Mouse (Mus musculus): ENCODE measurements around the gene Kif24. TPM values are rescaled to one million over a fixed set of nuclear protein-coding genes. Genes with fewer than 3 reads are reported as not detected.

Gene Kif24
- total and polyA plus RNA-seq, 2 experiments: 0.37 to 0.43 TPM

DNA sequence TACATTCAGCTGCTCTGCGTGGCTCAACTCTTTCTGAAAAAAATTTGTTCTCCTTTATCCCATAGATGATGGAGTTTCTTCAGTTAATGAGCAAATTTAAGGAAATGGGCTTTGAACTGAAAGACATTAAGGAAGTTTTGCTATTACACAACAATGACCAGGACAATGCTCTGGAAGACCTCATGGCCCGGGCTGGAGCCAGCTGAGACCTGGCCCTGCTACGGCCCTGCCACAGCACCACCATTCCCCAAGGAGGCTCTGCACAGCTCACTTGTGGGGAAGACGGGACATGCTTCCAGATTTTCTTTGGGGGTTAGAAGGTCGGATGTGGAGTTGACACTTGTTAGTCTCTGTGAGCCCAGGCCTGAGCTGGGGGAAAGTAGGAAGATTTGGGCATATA is 76.1 kb downstream of the Kif24 start:
- H3K79me2 ChIP-seq (ENCODE audit: control insufficient read depth, insufficient read depth, low read length): no peaks in the 10 kb centered on the region; the same call in 1 of the 2 replicates
- H3K27me3 ChIP-seq (ENCODE audit: control insufficient read depth, insufficient read depth, low read length): no peaks in the 10 kb centered on the region
- no peak for DNase-seq (ENCODE audit: extremely low read depth, low read depth, low spot score)
- 71% methylated on average over 5 of the region's 5 CpGs for WGBS
- H3K9ac ChIP-seq (ENCODE audit: low read depth, low read length): no peak overlapping the region
- H3K27ac ChIP-seq (replicated peaks; ENCODE audit: insufficient read depth, low read depth, low read length): no peak overlapping the region
- no peak for TF ChIP-seq CTCF (IDR thresholded peaks at IDR 0.05; ENCODE audit: low read depth, low read length)
- TF ChIP-seq POLR2A (IDR thresholded peaks at IDR 0.05; ENCODE audit: extremely low read depth, insufficient read depth, low read length): no peak
- peaks cover 29% of the 10 kb centered on the region for H3K36me3 ChIP-seq (ENCODE audit: control insufficient read depth, insufficient read depth, low read length)
- H3K4me1 ChIP-seq (ENCODE audit: control insufficient read depth, insufficient read depth, low read length): no peaks in the 10 kb centered on the region
- no peak overlapping the region for H3K4me3 ChIP-seq (ENCODE audit: insufficient read depth, low read depth, low read length)

DNA sequence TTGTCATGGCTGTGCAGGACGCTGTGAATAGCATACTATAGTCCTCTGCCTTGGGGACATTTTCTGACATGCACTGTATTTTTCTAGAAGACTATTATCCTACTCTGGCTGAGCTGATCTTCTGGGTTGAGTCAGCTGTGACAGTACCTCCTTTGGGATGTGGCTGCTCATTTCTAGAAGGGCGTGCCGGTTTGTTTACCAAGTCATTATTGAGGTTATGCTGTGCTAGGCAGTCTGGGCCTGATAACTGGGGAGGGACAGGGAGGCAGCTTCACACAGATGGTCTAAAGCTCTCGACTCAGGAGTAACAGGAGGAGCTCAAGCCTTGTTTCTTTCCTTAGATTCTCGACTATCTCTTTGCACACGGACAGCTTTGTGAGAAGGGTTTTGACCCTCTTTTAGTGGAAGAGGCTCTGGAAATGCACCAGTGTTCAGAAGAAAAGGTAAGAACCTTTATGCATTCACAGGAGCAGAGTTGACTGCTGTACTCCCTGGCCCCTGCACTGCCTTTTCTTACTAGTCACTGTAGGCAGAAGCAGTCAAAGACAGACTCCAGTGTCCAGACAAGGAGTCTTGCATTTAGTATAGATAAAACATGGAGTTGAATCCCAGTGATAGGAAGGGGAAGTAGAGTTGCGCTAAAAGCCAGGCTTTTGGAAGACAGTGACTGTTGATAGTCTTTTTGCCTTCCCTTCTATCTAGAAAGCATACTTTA is 76.8 kb downstream of the Kif24 start:
- Histone ChIP-seq H3K27ac (replicated peaks; ENCODE audit: insufficient read depth, low read depth, low read length) (no peak overlapping the region), H3K4me3 (ENCODE audit: insufficient read depth, low read depth, low read length) (no peak overlapping the region), H3K79me2 (ENCODE audit: control insufficient read depth, insufficient read depth, low read length) (peaks cover 3% of the 10 kb centered on the region; the same call in 1 of the 2 replicates), H3K9ac (ENCODE audit: low read depth, low read length) (no peak overlapping the region), H3K27me3 (ENCODE audit: control insufficient read depth, insufficient read depth, low read length) (no peaks in the 10 kb centered on the region), H3K4me1 (ENCODE audit: control insufficient read depth, insufficient read depth, low read length) (no peaks in the 10 kb centered on the region), H3K36me3 (ENCODE audit: control insufficient read depth, insufficient read depth, low read length) (peaks cover 36% of the 10 kb centered on the region)
- DNase-seq (ENCODE audit: extremely low read depth, low read depth, low spot score): no peak
- TF ChIP-seq CTCF (IDR thresholded peaks at IDR 0.05; ENCODE audit: low read depth, low read length) (no peak), POLR2A (IDR thresholded peaks at IDR 0.05; ENCODE audit: extremely low read depth, insufficient read depth, low read length) (no peak)
- WGBS: 67% methylated on average over 7 of the region's 7 CpGs

DNA sequence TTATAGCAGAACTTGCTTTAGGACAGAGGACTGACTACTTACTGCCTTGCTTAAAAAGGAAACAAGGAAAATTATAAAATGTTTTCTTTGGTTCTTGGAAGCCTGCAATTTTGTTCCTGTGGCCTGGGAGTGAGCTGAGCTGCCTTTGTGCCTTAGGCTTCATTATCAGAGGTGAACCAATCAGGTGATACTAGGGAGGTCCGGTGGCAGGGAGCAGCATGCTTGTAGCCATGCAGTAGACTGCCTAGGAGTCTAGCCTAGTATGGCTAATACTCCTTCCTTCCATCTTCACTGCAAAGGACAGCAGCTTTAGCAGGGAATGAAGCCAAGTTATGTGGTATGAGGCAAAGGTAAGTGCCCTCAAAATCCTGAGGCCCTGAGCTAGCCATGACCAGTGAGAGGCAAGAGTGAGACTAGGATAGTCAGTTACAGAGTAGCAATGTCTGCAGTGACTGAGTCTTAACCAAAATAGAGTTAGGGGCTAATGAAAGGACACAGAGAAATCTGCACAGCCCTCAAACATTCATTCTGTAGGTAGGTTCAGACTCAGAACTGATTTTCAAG is 78.2 kb downstream of the Kif24 start:
- WGBS: 58% methylated on average over 1 of the region's 1 CpGs
- Histone ChIP-seq H3K27ac (replicated peaks; ENCODE audit: insufficient read depth, low read depth, low read length) (no peak overlapping the region), H3K79me2 (ENCODE audit: control insufficient read depth, insufficient read depth, low read length) (peaks cover 3% of the 10 kb centered on the region; the same call in 1 of the 2 replicates), H3K9ac (ENCODE audit: low read depth, low read length) (no peak overlapping the region), H3K4me1 (ENCODE audit: control insufficient read depth, insufficient read depth, low read length) (no peaks in the 10 kb centered on the region; the same call in 1 of the 2 replicates), H3K4me3 (ENCODE audit: insufficient read depth, low read depth, low read length) (no peak overlapping the region), H3K27me3 (ENCODE audit: control insufficient read depth, insufficient read depth, low read length) (no peaks in the 10 kb centered on the region), H3K36me3 (ENCODE audit: control insufficient read depth, insufficient read depth, low read length) (peaks cover 38% of the 10 kb centered on the region)
- no peak for DNase-seq (ENCODE audit: extremely low read depth, low read depth, low spot score)
- no peak for TF ChIP-seq POLR2A (IDR thresholded peaks at IDR 0.05; ENCODE audit: extremely low read depth, insufficient read depth, low read length)
- no peak for TF ChIP-seq CTCF (IDR thresholded peaks at IDR 0.05; ENCODE audit: low read depth, low read length)

DNA sequence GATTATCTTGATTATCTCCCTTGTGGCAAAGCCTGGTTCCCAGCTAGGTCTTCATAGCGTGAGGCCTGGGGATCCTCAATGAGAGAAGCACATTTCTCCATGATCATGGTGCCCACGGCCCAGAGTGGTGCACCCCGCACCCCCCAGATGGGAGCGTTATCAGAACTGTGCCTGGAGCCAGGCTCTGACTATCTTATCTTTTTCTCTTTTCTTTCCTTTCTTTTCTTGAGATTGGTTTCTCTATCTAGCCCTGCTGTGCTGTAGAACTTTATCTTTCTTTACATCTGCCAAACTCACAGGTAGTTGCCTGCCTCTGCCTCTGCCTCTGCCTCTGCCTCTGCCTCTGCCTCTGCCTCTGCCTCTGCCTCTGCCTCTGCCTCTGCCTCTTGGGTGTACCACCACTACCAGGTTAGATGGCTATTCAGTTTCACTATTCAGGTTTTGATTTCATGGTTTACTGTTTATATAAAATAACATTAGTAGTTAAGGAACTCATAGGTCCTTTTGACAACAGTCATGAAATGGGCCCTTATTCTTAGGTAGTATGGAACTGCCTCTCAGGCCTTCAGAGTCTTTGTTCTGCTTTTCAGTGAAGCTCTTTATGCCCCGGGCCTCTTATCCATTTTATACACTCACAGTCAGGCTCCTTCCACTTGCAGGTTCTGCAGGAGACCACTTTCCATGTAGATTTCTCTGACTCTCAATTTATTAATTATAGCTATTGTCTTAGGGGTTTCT is 83.3 kb downstream of the Kif24 start:
- Histone ChIP-seq H3K4me1 (ENCODE audit: control insufficient read depth, insufficient read depth, low read length) (no peaks in the 10 kb centered on the region; the same call in 1 of the 2 replicates), H3K79me2 (ENCODE audit: control insufficient read depth, insufficient read depth, low read length) (peaks cover 11% of the 10 kb centered on the region; the same call in 1 of the 2 replicates), H3K27ac (replicated peaks; ENCODE audit: insufficient read depth, low read depth, low read length) (no peak overlapping the region), H3K36me3 (ENCODE audit: control insufficient read depth, insufficient read depth, low read length) (peaks cover 54% of the 10 kb centered on the region), H3K27me3 (ENCODE audit: control insufficient read depth, insufficient read depth, low read length) (no peaks in the 10 kb centered on the region), H3K4me3 (ENCODE audit: insufficient read depth, low read depth, low read length) (no peak overlapping the region), H3K9ac (ENCODE audit: low read depth, low read length) (no peak overlapping the region)
- DNase-seq (ENCODE audit: extremely low read depth, low read depth, low spot score): no peak
- TF ChIP-seq CTCF (IDR thresholded peaks at IDR 0.05; ENCODE audit: low read depth, low read length) (no peak), POLR2A (IDR thresholded peaks at IDR 0.05; ENCODE audit: extremely low read depth, insufficient read depth, low read length) (no peak)
- 93% methylated on average over 5 of the region's 5 CpGs for WGBS

DNA sequence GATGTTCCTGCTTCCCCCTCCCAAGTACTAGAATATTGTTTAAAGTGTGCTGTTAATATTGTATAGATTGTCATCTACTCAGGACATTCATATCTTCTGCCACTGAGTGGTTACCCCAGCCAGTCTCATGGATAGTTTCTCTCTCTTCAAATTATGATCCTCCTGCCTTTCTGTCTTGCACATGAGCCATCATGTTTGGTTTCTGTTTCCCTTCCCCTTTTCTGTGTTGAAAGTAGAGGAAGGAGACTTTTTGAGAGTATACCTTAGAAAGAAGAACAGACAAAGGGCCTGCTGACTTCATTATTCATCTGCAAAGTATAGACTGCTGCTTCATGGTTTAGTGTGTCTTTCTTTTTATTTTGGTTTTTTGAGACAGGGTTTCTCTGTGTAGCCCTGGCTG is 87.1 kb downstream of the Kif24 start:
- Histone ChIP-seq H3K36me3 (ENCODE audit: control insufficient read depth, insufficient read depth, low read length) (peaks cover 46% of the 10 kb centered on the region), H3K27me3 (ENCODE audit: control insufficient read depth, insufficient read depth, low read length) (no peaks in the 10 kb centered on the region), H3K9ac (ENCODE audit: low read depth, low read length) (no peak overlapping the region), H3K4me3 (ENCODE audit: insufficient read depth, low read depth, low read length) (no peak overlapping the region), H3K4me1 (ENCODE audit: control insufficient read depth, insufficient read depth, low read length) (no peaks in the 10 kb centered on the region; the same call in 1 of the 2 replicates), H3K27ac (replicated peaks; ENCODE audit: insufficient read depth, low read depth, low read length) (no peak overlapping the region), H3K79me2 (ENCODE audit: control insufficient read depth, insufficient read depth, low read length) (peaks cover 10% of the 10 kb centered on the region)
- TF ChIP-seq CTCF (IDR thresholded peaks at IDR 0.05; ENCODE audit: low read depth, low read length): no peak
- TF ChIP-seq POLR2A (IDR thresholded peaks at IDR 0.05; ENCODE audit: extremely low read depth, insufficient read depth, low read length): no peak
- no peak for DNase-seq (ENCODE audit: extremely low read depth, low read depth, low spot score)

All from liver, adult 2 months (tissue).